Mouse (Mus musculus) spleen, postnatal 10 days (tissue): ENCODE data around the gene Hist1h2bb.
"Not testable (repeated sequence)": the region's sequence is repeated elsewhere in the genome, so short reads cannot be mapped to it uniquely, and the experiment has no call there.

Experiments used
- DNase-seq, 2 experiments: peaks; one replicate each; pipeline ENCODE4 v3.0.0; 2021 to 2022; ENCODE audit warnings: low spot score in 2 of 2

Gene Hist1h2bb

DNA sequence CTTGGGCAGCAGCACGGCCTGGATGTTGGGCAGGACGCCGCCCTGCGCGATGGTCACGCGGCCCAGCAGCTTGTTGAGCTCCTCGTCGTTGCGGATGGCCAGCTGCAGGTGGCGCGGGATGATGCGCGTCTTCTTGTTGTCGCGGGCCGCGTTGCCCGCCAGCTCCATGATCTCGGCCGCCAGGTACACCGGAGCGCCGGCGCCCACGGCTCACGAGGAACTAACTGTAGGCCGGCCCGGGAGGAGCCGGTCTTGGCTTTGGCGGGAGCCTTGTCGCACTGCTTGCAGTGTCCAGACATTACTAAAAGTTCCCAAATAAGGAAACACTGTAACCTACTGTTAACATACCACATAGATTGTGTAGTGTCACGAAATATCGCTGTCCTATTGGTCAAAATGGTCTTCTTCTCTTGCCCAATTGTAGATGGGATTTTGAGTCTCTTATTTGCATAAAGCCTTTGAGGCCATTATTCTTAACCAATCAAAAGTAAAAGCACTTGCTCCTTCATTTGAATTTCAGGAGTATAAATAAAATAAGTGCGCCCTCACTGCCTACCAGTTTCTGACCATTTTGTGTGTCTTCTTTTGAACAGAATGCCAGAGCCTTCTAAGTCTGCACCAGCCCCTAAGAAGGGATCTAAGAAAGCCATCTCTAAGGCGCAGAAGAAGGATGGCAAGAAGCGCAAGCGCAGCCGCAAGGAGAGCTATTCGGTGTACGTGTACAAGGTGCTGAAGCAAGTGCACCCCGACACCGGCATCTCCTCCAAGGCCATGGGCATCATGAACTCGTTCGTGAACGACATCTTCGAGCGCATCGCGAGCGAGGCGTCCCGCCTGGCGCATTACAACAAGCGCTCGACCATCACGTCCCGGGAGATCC, at the start of gene Hist1h2bb:
Hist1h2bb (plus strand) TSS at position 534 of the 880 bp plus-strand sequence.
- DNase-seq = peak; percentile 77 to 88

DNA sequence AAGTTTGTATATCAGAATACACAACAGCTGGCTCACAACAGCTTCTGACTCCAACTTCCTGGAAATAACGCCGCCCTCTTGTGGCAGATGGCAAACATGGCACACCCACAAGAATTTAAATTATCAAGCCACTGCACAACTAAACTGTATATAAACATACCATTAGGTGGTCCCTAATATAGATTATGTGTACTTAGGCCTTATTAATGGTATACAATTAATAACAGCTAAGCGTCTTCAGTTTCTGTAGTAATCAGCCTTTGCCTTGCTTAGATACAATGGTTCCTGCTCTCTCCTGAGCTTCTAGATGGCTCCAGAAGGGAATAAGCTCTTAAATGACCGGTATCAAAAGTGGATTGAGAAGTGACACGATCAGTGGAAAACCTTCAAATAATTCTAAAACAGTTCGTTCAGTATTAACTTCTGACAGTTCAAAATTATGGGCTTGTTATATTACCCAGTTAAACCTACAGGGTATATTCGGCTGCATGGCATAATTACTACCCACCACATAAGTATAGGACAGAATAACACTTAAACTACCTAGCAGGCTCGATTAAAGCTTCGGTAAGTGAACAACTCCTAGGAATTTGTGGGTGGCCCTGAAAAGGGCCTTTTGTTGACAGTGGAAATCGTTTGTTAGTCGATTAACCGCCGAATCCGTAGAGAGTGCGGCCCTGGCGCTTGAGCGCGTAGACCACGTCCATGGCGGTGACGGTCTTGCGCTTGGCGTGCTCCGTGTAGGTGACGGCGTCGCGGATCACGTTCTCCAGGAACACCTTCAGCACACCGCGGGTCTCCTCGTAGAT, 48.8 kb upstream of the Hist1h2bb start:
- DNase-seq = peak; percentile 64 to 87

DNA sequence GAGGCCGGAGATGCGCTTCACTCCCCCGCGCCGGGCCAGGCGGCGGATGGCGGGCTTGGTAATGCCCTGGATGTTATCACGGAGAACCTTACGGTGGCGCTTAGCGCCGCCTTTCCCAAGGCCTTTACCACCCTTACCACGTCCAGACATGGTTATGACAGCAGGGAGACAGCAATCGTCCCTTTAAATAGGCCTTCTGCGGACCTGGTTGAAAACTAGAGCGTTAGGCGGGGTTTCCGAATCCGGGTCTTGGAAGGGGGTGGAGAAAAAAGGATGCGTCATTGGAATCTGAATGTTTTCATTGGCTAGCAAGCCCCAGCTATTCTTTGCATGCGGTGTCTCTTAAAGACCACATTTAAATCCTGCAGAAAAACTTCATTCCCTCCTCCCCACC, 48.2 kb upstream of the Hist1h2bb start, which contains the start of gene Hist1h4c:
Hist1h4c (minus strand) TSS at position 155 of the 394 bp plus-strand sequence.
- peak; percentile 99 to 100 for DNase-seq

DNA sequence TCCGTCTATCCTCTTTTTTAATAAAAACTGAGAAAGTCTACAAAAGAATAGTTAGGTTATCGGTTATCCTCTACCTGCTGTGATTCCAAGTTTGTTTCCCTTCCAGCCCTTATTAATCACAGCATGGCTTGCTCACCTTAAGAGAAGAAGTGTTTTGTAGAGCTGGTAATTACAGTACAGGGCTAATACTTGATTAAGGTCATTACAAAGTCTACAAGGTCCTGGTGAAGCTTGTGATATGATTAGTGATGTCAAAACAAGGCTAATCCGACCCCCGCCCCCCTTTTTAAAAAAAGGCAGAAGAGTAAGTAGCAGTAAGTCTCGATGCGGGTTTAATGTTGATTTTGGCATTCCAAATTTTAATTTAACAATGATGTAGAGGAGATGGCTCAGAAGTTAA, 47.5 kb upstream of the Hist1h2bb start:
- DNase-seq = peak; percentile 3 to 6

DNA sequence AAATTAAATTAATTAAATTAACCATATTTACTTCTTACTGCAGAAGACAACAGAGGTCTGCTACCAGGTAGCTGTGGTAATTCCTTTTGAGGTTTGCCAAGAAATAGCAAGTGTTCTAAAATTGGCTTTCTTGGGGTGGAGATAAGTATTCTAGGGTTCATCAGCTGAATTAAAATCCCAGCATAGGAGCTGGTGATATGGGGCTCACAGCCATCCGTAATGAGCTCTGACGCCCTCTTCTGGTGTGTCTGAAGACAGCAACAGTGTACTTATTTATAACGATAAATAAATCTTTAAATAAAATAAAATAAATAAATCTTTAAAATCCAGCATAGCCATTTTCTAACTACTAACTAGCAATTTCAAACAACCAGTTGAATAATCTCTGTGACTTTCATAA, 46.8 kb upstream of the Hist1h2bb start:
- peak in 1 of 2 experiments; percentile 7 for DNase-seq

DNA sequence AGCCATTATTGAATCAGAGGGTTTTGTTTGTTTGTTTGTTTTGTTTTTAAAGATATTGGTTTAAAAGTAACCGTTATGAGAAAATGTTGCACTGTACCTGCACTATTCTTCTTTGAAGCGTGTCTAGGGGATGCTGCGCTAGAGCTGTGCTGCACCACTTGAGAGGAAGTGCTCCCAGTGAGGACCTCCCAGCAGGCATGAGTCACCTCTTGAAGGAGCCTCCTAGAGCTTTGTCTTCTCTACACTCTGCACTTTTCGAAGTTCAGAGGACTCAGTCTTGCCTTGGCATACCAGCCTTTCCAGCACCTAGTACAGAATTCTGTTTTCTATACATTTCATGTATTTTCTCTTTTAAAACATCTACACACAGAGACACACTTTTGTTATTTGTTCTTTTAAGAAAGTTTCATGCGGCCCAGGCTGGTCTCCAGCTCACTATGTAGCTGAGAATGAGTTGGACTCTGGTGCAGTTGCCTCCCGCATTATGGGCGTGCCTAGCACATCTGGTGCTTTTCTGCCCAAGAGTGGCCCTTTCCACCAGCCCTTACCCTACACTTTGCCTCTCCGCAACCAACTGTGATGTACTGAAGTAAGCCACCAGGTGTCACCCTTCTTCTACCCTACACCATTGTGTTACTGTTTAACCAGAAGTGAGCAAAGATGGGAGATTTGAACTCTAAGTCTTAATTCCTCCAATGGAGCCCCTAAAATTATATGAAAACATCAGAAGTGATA, 45.6 kb upstream of the Hist1h2bb start:
- peak; percentile 61 to 81 for DNase-seq

DNA sequence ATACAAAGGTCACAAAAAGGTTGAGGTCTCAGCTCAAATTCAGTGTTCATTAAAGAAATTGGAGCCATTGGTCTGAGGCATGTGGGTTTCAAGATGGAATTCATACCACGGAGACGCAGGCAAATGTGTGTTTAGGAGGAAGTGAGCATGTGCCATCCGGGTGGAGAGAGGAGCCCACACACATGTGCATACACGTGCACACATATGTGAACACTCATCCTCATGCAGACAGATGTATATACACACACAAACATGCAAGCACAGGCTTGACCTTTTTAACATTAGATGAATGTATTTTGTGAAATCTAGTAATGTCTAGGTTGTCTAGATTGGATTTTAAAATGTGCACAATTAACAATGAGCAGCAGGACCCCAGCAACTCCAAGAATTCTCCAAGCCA, 44.3 kb upstream of the Hist1h2bb start:
- DNase-seq = peak; percentile 1 to 10

DNA sequence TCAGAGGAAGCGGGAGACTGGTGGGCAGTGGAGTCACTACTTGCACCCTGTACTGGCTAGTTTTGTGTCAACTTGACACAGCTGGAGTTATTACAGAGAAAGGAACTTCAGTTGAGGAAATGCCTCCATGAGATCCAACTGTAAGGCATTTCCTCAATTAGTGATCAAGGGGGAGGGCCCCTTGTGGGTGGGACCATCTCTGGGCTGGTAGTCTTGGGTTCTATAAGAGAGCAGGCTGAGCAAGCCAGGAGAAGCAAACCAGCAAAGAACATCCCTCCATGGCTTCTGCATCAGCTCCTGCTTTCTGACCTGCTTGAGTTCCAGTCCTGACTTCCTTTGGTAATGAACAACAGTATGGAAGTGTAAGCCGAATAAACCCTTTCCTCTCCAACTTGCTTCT, 43.7 kb upstream of the Hist1h2bb start:
- DNase-seq = peak; percentile 3 to 5

DNA sequence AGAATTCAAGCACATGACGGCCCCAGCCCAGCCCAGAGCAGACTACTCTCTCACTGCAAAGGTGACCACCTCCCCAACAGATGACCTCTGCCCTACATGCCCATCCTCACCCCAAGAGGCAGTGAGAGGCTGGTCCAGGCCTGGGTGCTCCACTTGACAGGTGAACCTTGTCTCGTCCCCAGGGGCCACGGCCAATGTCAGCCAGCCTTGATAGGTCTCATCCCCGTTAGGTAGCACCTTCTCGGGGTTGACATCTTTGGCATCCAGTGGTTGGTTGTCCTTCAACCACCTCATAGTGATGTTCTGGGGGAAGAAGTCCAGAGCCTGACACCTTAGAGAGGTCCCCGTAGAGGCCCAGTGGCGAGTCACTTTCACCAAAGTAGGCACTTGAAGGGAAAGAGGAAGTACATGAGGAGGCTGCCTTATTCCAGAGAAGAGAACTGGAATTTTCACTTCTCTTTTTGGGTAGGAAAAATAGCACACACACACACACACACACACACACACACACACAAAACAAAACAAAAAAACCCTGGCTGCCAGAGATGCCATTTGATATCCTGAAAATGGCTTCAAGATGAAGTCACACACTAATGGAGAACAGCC, 40.7 kb upstream of the Hist1h2bb start:
- DNase-seq = peak in 1 of 2 experiments; percentile 14

DNA sequence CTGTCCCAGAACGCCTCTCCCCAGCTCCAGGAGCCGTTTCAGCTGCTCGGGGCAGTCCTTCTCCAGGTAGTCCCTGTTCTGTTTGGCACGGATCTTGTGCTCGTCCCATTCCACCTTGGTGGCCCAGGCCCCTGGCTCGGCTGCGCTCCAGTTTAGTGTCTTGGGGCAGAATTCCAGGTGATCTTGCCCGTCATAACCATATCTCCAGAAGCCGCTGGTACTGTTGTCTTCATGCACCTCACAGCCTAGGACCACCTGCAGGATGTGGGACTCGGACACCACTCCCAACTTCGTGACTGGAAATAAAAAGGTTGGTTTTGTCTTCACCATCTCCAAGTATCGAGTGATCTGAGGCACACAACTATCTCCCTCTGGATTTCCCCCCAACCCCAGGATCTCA, 39.8 kb upstream of the Hist1h2bb start:
- peak in 1 of 2 experiments; percentile 10 for DNase-seq

DNA sequence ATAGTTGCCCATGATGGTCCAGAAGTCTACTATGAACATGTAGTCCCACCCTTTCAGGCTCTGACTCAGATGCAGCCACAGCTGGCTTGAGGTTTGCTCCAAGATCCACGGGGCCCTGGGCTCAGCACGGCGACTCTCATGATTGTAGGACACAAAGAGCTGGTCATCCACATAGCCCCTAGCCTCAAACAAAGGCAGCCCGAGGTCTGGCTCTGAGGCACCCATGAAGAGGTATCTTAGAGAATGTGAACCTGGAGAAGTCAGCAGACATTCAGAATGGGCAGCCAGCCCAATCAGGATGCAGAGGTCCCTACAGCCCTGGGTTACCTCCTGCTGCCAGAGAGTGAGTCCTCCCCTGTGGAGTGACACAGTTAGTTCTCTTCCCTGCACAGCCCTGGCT, 38.5 kb upstream of the Hist1h2bb start:
- DNase-seq = peak in 1 of 2 experiments; percentile 11

DNA sequence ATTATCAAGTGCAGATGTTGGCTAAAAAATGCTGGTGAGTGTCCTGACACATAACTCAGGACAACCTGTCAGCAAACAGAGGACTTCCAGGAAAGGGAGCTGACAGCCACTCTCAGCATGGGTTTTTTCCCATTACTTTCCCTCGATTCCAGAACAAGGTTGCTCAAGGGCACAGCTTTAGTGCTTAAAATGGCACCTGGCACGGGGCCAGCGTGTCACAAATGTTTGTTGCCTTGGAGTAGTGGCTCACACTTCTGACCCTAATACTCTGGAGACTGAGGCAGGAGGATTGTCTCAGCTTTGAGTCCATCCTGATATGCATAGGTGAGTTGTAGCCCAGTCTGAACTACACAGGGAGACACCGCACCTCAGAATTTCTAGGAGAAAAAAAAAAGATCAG, 37.9 kb upstream of the Hist1h2bb start:
- DNase-seq = peak in 1 of 2 experiments; percentile 12

DNA sequence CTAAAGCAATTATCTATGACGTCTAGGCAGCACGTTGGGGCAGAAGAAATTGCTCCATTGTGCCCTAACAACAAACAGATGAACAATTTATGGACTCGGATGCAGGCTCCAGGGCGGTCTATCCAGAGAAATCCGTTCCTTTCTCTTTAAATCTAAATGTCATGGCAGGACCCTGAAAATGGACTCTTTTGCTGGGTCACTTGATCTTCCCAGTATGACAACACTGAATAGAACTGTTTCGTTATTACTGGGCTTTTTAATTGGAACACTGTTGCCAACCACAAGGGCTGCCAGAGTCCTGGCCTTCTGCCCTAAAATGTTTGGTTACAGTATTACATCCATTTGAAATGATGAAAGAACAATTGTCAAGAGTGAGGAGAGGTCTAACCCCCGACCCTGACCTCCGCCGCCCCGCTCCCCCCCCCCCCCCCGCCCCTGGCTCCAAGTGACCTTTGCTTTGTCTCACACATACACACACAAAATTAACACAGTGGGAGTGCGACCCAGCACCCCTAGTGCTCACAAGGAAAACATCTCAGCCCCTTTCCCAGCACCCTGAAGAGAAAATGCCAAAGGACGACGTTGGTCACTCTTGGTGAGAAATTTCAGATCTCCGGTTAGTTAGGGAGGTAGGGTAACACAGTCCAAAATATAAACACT, 36.7 kb upstream of the Hist1h2bb start:
- peak in 1 of 2 experiments; percentile 9 for DNase-seq

DNA sequence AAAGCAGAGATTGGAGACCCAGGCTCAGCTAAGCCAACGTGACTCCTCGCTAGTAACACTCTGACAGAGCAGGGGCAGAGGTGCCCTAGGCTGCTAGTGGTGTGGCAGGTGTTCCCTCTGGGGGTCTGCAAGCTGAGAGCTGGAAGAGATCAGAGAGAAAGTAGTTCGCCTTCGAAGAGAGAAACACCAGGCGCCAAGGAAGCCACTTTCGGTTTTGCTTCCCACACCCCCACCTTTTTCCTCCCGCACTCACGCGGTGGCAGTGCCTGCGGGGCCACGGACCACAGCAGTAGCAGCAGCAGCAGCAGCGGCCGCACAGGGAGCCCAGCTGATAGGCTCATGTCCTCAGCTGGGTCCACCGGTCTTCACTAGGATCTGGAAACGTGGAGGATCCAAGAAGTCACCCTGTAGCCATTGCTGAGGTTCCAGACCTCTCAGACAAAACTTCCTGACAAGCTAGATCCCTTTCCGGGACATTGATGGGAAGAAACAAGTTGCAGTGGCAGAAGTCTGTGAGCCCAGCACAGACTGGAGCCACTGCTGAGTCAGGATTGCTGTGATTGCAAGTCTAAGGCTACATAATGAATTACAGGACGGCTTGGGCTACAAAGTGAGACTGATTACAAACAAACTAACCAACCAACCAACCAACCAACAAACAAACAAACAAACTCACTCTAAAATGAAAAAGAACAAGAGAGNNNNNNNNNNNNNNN, 36.0 kb upstream of the Hist1h2bb start, which contains the start of gene Hfe:
Hfe (minus strand) TSS at position 481 of the 716 bp plus-strand sequence.
- peak; percentile 34 to 59 for DNase-seq

DNA sequence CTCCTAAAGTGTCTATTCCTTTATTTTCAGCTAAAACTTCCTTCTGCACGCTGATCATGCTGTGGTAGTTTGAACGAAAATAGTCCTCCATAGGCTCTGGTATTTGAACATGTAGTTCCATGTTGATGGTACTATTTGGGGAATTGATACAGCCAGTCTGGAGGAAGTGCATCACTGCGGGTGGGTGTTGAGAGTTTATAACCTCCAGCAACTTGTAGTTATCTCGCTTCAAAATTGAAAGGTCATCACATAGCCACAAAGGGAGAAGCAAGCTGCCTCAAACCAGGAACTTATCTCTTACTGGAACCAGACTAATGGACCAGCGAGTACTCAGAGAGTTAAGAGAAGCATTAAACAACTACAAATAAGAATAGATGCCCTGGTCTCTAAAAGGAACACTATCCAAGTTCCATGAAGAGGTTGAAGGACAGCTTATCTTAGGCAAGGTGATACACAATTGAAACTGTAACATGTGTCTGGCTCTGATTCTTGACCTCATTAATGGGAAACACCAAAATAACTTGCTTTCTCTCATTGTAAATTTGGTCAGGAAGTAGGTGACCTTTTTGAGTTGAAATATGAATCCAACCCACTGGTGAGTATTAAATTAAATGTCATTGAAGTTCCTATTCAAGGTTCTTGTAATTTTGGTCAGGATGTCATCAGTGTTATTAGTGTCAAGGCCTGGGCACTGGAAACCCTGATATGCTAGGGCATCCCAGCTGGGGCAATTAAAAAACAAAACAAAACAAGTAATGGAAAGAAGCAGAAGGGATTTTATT, 30.1 kb upstream of the Hist1h2bb start:
- DNase-seq = no peak

DNA sequence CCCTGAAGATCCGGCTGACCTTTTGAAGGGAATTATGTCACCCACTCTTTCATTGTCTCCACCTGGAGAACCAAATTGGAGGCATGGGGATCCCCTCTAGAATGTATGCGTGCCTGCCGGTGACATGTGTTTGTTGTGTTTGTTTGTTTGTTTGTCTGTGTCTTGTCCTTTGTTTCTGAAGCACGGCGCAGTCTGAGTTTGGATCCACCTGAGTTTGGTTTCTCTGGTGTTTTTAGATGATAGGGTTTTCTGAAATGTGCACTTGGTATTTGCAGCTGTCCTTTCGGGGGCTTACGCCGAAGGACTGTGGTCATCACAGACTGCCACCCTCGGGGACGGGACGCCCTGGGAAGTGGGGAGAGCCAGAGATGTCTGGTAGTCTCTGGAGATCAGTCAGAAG, 29.4 kb upstream of the Hist1h2bb start:
- no peak for DNase-seq

DNA sequence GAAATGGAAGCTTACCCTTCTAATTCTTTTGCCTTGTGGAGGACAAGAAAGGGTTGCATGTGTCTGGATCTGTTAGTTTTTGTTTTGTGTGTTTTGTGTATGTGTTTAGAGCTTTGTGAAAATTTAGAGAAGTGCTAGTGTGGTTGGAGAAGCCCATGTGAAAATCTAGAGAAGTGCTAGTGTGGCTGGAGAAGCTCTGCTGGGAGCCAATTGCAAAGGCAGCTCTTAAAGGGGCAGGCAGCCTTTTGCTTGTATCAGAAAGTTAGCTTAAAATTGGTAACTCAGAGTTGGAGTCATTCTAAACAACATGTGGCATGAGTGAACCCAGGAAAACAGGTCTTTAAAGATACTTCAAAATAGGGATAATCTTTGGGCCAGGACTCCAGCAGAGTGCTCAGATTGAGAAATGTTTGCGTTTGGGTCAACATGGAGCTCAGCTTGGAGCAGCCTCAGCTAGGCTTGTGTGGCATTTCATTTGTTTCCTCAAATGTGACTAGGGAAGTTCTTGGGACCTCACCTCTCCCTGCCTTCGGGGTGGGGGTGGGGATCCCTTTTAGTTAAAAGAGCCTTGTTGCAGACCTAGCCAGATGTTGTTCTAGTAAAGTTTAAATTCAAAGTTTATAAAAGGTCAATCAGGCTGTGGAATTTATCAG, 28.8 kb upstream of the Hist1h2bb start:
- not testable (repeated sequence) for DNase-seq

DNA sequence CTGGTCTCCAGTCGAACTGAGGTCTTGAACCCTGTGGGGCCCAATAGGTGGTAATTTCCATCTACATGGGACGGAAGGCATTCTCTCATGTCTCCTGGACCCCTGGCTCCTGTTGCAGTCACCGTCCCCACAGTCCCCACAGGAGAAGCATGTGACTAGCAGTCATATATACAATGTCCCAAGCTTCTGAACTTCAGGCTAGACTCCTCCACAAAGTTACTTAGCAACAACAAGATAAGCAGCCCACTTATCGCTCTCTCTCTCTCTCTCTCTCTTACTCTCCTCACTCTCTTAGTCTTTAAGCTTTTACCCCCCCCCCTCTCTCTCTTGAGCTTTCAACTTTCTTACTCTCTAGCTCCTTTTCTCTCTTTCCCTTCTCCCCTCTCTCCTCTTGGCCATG, 22.3 kb upstream of the Hist1h2bb start:
- DNase-seq = no peak

DNA sequence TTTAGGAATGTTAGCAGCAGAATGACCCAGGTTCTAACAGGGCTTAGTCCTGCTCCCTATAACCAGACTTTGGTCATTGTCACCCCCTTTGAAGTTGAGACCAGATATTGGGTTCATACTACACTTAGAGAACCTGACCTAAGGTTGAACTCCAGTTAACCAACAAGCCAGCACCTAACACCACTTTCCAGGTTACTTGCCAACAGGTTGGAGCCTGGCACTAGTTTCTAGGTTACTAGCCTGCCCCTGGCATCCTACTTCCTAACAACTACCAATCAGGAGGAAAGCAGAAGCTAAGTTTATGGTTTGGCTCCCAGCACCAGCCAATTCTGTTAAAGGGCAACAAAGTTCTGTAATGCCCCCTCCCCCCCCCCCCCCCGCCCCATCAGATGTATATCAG, 21.3 kb upstream of the Hist1h2bb start:
- DNase-seq = no peak
